Mouse (Mus musculus) stomach, adult 2 months (tissue): ENCODE data around the gene Dync2h1. TPM values are rescaled to one million over a fixed set of nuclear protein-coding genes. Genes with fewer than 3 reads are reported as not detected.

Experiments
- polyA plus RNA-seq: library from polyadenylated mRNA; depleted of rRNA; stranded (reverse); fragments of >200 nt; gene quantifications from 2 replicates; pipeline ENCODE4 v1.2.3, GENCODE M21; 2012; rRNA removed

The Dync2h1 gene
- 0.02 and 0.18 TPM in 2 replicates for polyA plus RNA-seq

GRCm38 (mm10) chr9:7184172-7184896 is at the start of gene Dync2h1, which contains the start of gene Dcun1d5:
Gene Dync2h1, minus strand, starts transcription at chr9:7184446.
Gene Dcun1d5, plus strand, starts transcription at chr9:7184520.

Other genes with a start within 250 kb of the Dync2h1 start
- 11.0 and 25.8 TPM in 2 replicates for gene Dcun1d5, start 74 bp upstream of the Dync2h1 start, polyA plus RNA-seq
- 0.12 and 0.14 TPM in 2 replicates for gene Mmp13, start 88.1 kb upstream of the Dync2h1 start, polyA plus RNA-seq
- gene Mmp12, start 159.9 kb upstream of the Dync2h1 start, polyA plus RNA-seq = 0.19 and 0.30 TPM in 2 replicates
- not detected in 2 replicates for gene Mmp1b, start 203.6 kb upstream of the Dync2h1 start, polyA plus RNA-seq